8 mouse cellular contexts compared by ENCODE assay signal in the genomic region with DNA sequence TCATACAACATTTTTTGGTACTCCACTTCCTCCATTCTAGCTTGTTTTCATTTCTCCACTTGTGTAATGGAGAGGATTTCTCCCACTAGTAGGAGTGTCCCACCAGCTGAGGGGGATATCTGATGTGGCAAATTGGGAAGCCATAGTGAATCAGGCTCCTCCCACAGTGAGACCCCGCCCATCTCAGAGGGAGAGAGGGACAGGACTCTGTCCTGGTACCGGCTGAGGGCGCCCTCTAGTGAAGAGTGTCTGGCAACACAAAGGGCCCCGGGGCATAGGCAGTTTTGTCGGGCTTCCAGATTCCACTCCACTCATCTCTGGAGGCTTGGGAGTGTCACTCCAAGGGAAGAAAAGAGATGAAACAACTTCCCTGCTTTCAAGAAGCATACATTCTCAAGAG. TPM values are rescaled to one million over a fixed set of nuclear protein-coding genes. Genes with fewer than 3 reads are reported as not detected.
DNase-seq lines count a peak whose midpoint lies in the region; ATAC-seq lines count a peak whose summit lies in the region.

No protein-coding gene starts in this region.

- no peak for ATAC-seq in liver, embryonic 12.5 days
- ATAC-seq in common myeloid progenitor, adult 5-6 weeks (replicated peaks; ENCODE audit: low read depth, poor library complexity, severe bottlenecking), result peak; percentile 90
- no peak for ATAC-seq in neural tube, embryonic 11.5 days (ENCODE audit: insufficient read depth, low FRiP score, low TSS enrichment)

- WGBS in liver, embryonic 12.5 days (ENCODE audit: insufficient replicate concordance), result 4% methylated on average over 5 of the region's 5 CpGs
- 5% methylated on average over 5 of the region's 5 CpGs for WGBS in neural tube, embryonic 11.5 days

- H3K27me3 ChIP-seq in liver, embryonic 12.5 days (replicated peaks), result no peaks in the 10 kb centered on the region
- no peaks in the 10 kb centered on the region for H3K27me3 ChIP-seq in neural tube, embryonic 11.5 days (ENCODE audit: control insufficient read depth, insufficient read depth, low read length)

- H3K4me2 ChIP-seq in liver, embryonic 12.5 days, result no peak overlapping the region
- no peak overlapping the region for H3K4me2 ChIP-seq in neural tube, embryonic 11.5 days (ENCODE audit: low read depth)

- H3K4me1 ChIP-seq in liver, embryonic 12.5 days, result no peaks in the 10 kb centered on the region
- H3K4me1 ChIP-seq in neural tube, embryonic 11.5 days (ENCODE audit: control insufficient read depth, insufficient read depth, low read length), result no peaks in the 10 kb centered on the region

- no peak overlapping the region for H3K9ac ChIP-seq in liver, embryonic 12.5 days
- H3K9ac ChIP-seq in neural tube, embryonic 11.5 days (ENCODE audit: low read length), result no peak overlapping the region

- intact Hi-C loops in heart, postnatal 10 days (cut with DNase I), result loop anchor here (1.0 kb wide), 1 partner anchor 117 kb away; no protein-coding TSS in a partner anchor
- intact Hi-C loops in left cerebral cortex, postnatal 4 days (cut with DNase I), result no loop called here

- no peak overlapping the region for H3K27ac ChIP-seq in liver, embryonic 12.5 days
- no peak overlapping the region for H3K27ac ChIP-seq in neural tube, embryonic 11.5 days (ENCODE audit: low read depth, low read length)

- no peak overlapping the region for H3K4me3 ChIP-seq in liver, embryonic 12.5 days
- no peak overlapping the region for H3K4me3 ChIP-seq in neural tube, embryonic 11.5 days (ENCODE audit: low read depth, low read length)

- H3K9me3 ChIP-seq in liver, embryonic 12.5 days (replicated peaks), result no peaks in the 10 kb centered on the region
- H3K9me3 ChIP-seq in neural tube, embryonic 11.5 days (ENCODE audit: control insufficient read depth, low read length), result 0 out of 2 replicates have a peak, but pooled peaks cover 4% of the 10 kb centered on the region

- H3K36me3 ChIP-seq in liver, embryonic 12.5 days, result no peaks in the 10 kb centered on the region
- H3K36me3 ChIP-seq in neural tube, embryonic 11.5 days (ENCODE audit: control insufficient read depth, insufficient read depth, low read length), result no peaks in the 10 kb centered on the region

- DNase-seq in liver, result peak; percentile 75
- DNase-seq in adipocyte (ENCODE audit: low spot score), result peak; percentile 54
- peak; percentile 74 to 88 for DNase-seq in heart, postnatal 10 days
- peak; percentile 86 for DNase-seq in left cerebral cortex, postnatal 4 days
- DNase-seq in neural tube, embryonic 11.5 days (ENCODE audit: low spot score), result peak; percentile 61
- DNase-seq in thymus, postnatal 14 days, result peak; percentile 93

RNA-seq across cellular contexts. Expression of a gene that starts 1.6 kb away (rescaled TPM):
- not detected in 2 replicates for polyA plus RNA-seq in liver, embryonic 12.5 days (2016; fragmentation: Nextera tagmentation; extraction: Ambion mirVana)
- total RNA-seq in common myeloid progenitor, adult 5-6 weeks (2017), result 0.46 and 0.87 TPM in 2 replicates
- total RNA-seq in heart, postnatal 10 days (2021), result under 1 TPM; 0.22 to 0.52 TPM
- total RNA-seq in left cerebral cortex, postnatal 4 days (2021), result not detected
- not detected in 2 replicates for polyA plus RNA-seq in neural tube, embryonic 11.5 days (2014; fragmentation: Nextera tagmentation; extraction: Ambion mirVana)

RNA-seq across cellular contexts. Expression of a gene that starts 8.1 kb away (rescaled TPM):
- 1.0 and 1.2 TPM in 2 replicates for polyA plus RNA-seq in liver, embryonic 12.5 days (2016; fragmentation: Nextera tagmentation; extraction: Ambion mirVana)
- 0.39 TPM in 1 of 2 replicates, not detected in the other for total RNA-seq in common myeloid progenitor, adult 5-6 weeks (2017)
- 1 to 10 TPM; 2.6 to 3.0 TPM for total RNA-seq in heart, postnatal 10 days (2021)
- total RNA-seq in left cerebral cortex, postnatal 4 days (2021), result 1 to 10 TPM in 1 of 2 experiments, under 1 TPM in 1; 0.82 to 1.2 TPM
- polyA plus RNA-seq in neural tube, embryonic 11.5 days (2014; fragmentation: Nextera tagmentation; extraction: Ambion mirVana), result 0.09 and 0.53 TPM in 2 replicates

RNA-seq across cellular contexts. Expression of a gene that starts 38.3 kb away (rescaled TPM):
- polyA plus RNA-seq in liver, embryonic 12.5 days (2016; fragmentation: Nextera tagmentation; extraction: Ambion mirVana), result 10.6 TPM in 2 replicates
- total RNA-seq in common myeloid progenitor, adult 5-6 weeks (2017), result 0.19 and 0.46 TPM in 2 replicates
- 10 to 100 TPM; 36.7 to 42.0 TPM for total RNA-seq in heart, postnatal 10 days (2021)
- 100 to 1,000 TPM; 214 to 236 TPM for total RNA-seq in left cerebral cortex, postnatal 4 days (2021)
- 82.6 and 85.5 TPM in 2 replicates for polyA plus RNA-seq in neural tube, embryonic 11.5 days (2014; fragmentation: Nextera tagmentation; extraction: Ambion mirVana)

RNA-seq across cellular contexts. Expression of a gene that starts 50.4 kb away (rescaled TPM):
- polyA plus RNA-seq in liver, embryonic 12.5 days (2016; fragmentation: Nextera tagmentation; extraction: Ambion mirVana), result 28.2 and 28.5 TPM in 2 replicates
- 16.2 and 24.7 TPM in 2 replicates for total RNA-seq in common myeloid progenitor, adult 5-6 weeks (2017)
- 100 to 1,000 TPM in 1 of 2 experiments, 10 to 100 TPM in 1; 95.3 to 104 TPM for total RNA-seq in heart, postnatal 10 days (2021)
- total RNA-seq in left cerebral cortex, postnatal 4 days (2021), result 10 to 100 TPM; 36.6 to 39.2 TPM
- polyA plus RNA-seq in neural tube, embryonic 11.5 days (2014; fragmentation: Nextera tagmentation; extraction: Ambion mirVana), result 49.4 and 49.5 TPM in 2 replicates

Comparison
In these comparisons a context has a peak if more than half of its experiments do, and no peak if none do; other contexts are left out.
1. RNA of a gene that starts 38.3 kb away (total RNA-seq): 214 to 236 TPM in left cerebral cortex, postnatal 4 days and 36.7 to 42.0 TPM in heart, postnatal 10 days; 0.19 to 0.46 TPM in common myeloid progenitor, adult 5-6 weeks; every median in the first group is over 10 times any median in the second.
2. Peak in every context shown above with its lines, with median percentiles within 50 percentile points of each other: DNase-seq.